Mouse (Mus musculus) embryonic stem cell, embryonic (primary cell): ENCODE measurements around the gene Prdx5.

Experiments used
- CTCF ChIA-PET, 4 experiments: fragments of 300-600 bp in 2 of 4; fragments of 350-600 bp in 2 of 4; sonication (Branson Sonifier 250); formaldehyde crosslinking; loops; one replicate each; lab custom pipeline; 2022; ENCODE audit warnings: inconsistent platforms in 2 of 4; lab: Charles Lee
- POLR2A ChIA-PET, 4 experiments: fragments of 300-600 bp in 2 of 4; fragments of 350-600 bp in 2 of 4; sonication (Branson Sonifier 250); formaldehyde crosslinking; loops; one replicate each; lab custom pipeline; 2022; ENCODE audit warnings: antibody characterized with exemption in 4 of 4, inconsistent platforms in 1 of 4; lab: Charles Lee

Gene Prdx5

GRCm38 (mm10) chr19:6909507-6910289, at the start of gene Prdx5, which contains the start of gene Trmt112:
Prdx5 (minus strand) TSS chr19:6910106.
Trmt112 (plus strand) TSS chr19:6909698.
- POLR2A ChIA-PET: interaction anchor here (0.5 to 6.8 kb wide), 38 partner anchors 9 to 1003 kb away, joined by 3 to 58 read pairs (median 4); partner anchors contain the start of genes Esrra (in 3 of the 4), Bad (in 2 of the 4), Fkbp2 (in 1 of the 4) and Gpr137 (in 1 of the 4)
- CTCF ChIA-PET: interaction anchor here in 3 of 4 experiments (0.5 to 2.3 kb wide), 5 partner anchors 16 to 618 kb away, joined by 3 to 8 read pairs (median 3); no protein-coding TSS in a partner anchor

GRCm38 (mm10) chr19:6956461-6956860, 46.6 kb upstream of the Prdx5 start:
- POLR2A ChIA-PET: interaction anchor here in 3 of 4 experiments (0.6 to 12.2 kb wide), 19 partner anchors 9 to 567 kb away, joined by 3 to 134 read pairs (median 4); partner anchors contain the start of genes Bad (in 2 of the 3), Dnajc4 (in 2 of the 3), Gpr137 (in 2 of the 3) and Nudt22 (in 2 of the 3)

GRCm38 (mm10) chr19:6955424-6955823, 45.5 kb upstream of the Prdx5 start:
- ChIA-PET CTCF (interaction anchor here in 3 of 4 experiments (1.2 to 7.6 kb wide), 6 partner anchors 14 to 65 kb away, joined by 3 to 41 read pairs (median 5); no protein-coding TSS in a partner anchor), POLR2A (interaction anchor here in 3 of 4 experiments (0.9 to 12.2 kb wide), 12 partner anchors 8 to 41 kb away, joined by 3 to 134 read pairs (median 4); partner anchors contain the start of genes Dnajc4 (in 2 of the 3), Nudt22 (in 2 of the 3), Trpt1 (in 2 of the 3) and Bad (in 1 of the 3))

More at GRCm38 (mm10) chr19:6956461-6956860, 46.6 kb upstream of the Prdx5 start:
- CTCF ChIA-PET: interaction anchor here (0.5 to 7.6 kb wide), 9 partner anchors 13 to 122 kb away, joined by 3 to 41 read pairs (median 4); partner anchors contain the start of genes Catsperz (in 1 of the 4) and Plcb3 (in 1 of the 4)

- POLR2A ChIA-PET: interaction anchor here in 3 of 4 experiments (0.9 to 12.2 kb wide), 11 partner anchors 10 to 384 kb away, joined by 3 to 134 read pairs (median 13); partner anchors contain the start of genes Bad (in 2 of the 3), Gpr137 (in 2 of the 3), Esrra (in 1 of the 3) and Fkbp2 (in 1 of the 3)
Observed at GRCm38 (mm10) chr19:6954046-6954445, 44.1 kb upstream of the Prdx5 start.

GRCm38 (mm10) chr19:6952712-6953037, 42.8 kb upstream of the Prdx5 start:
- ChIA-PET CTCF (interaction anchor here in 1 of 4 experiments (0.8 to 7.6 kb wide), 5 partner anchors 10 to 350 kb away, joined by 3 to 42 read pairs (median 19); partner anchors contain the start of genes Bad, Fkbp2 and Gpr137), POLR2A (interaction anchor here (0.5 to 12.2 kb wide), 31 partner anchors 8 to 319 kb away, joined by 3 to 134 read pairs (median 8); partner anchors contain the start of genes Bad (in 4 of the 4), Gpr137 (in 4 of the 4), Fkbp2 (in 2 of the 4) and Nudt22 (in 2 of the 4))

More at GRCm38 (mm10) chr19:6954046-6954445, 44.1 kb upstream of the Prdx5 start:
- CTCF ChIA-PET: interaction anchor here in 2 of 4 experiments (1.2 to 7.6 kb wide), 4 partner anchors 11 to 25 kb away, joined by 3 to 42 read pairs (median 28); partner anchors contain the start of gene Fkbp2 (in 1 of the 2)

- POLR2A ChIA-PET: interaction anchor here (0.5 to 12.2 kb wide), 47 partner anchors 10 to 1771 kb away, joined by 3 to 134 read pairs (median 6); partner anchors contain the start of genes Bad (in 4 of the 4), Gpr137 (in 4 of the 4), Fkbp2 (in 3 of the 4) and Esrra (in 2 of the 4)
Observed at GRCm38 (mm10) chr19:6951994-6952711, 42.2 kb upstream of the Prdx5 start.

GRCm38 (mm10) chr19:6951381-6951968, 41.6 kb upstream of the Prdx5 start:
- POLR2A ChIA-PET: interaction anchor here (0.6 to 12.2 kb wide), 53 partner anchors 9 to 1772 kb away, joined by 3 to 134 read pairs (median 5); partner anchors contain the start of genes Bad (in 4 of the 4), Gpr137 (in 4 of the 4), Fkbp2 (in 3 of the 4) and Esrra (in 2 of the 4)
- CTCF ChIA-PET: interaction anchor here in 3 of 4 experiments (0.6 to 7.6 kb wide), 19 partner anchors 9 to 120 kb away, joined by 3 to 42 read pairs (median 4); partner anchors contain the start of genes Bad (in 2 of the 3), Gpr137 (in 2 of the 3), Esrra (in 1 of the 3) and Fkbp2 (in 1 of the 3)

More at GRCm38 (mm10) chr19:6951994-6952711, 42.2 kb upstream of the Prdx5 start:
- CTCF ChIA-PET: interaction anchor here in 3 of 4 experiments (0.6 to 7.6 kb wide), 14 partner anchors 10 to 349 kb away, joined by 3 to 42 read pairs (median 4); partner anchors contain the start of genes Bad (in 1 of the 3), Esrra (in 1 of the 3), Fkbp2 (in 1 of the 3) and Gpr137 (in 1 of the 3)

- POLR2A ChIA-PET: interaction anchor here (0.7 to 12.2 kb wide), 49 partner anchors 8 to 1773 kb away, joined by 3 to 134 read pairs (median 5); partner anchors contain the start of genes Bad (in 4 of the 4), Gpr137 (in 4 of the 4), Fkbp2 (in 3 of the 4) and Esrra (in 2 of the 4)
- CTCF ChIA-PET: interaction anchor here in 3 of 4 experiments (0.7 to 7.6 kb wide), 15 partner anchors 8 to 499 kb away, joined by 3 to 42 read pairs (median 4); partner anchors contain the start of genes Bad (in 3 of the 3), Gpr137 (in 3 of the 3), Esrra (in 1 of the 3) and Fkbp2 (in 1 of the 3)
Observed at GRCm38 (mm10) chr19:6950613-6951153, 40.8 kb upstream of the Prdx5 start.

GRCm38 (mm10) chr19:6949951-6950350, 40.0 kb upstream of the Prdx5 start:
- CTCF ChIA-PET: interaction anchor here in 2 of 4 experiments (1.2 to 7.6 kb wide), 7 partner anchors 7 to 90 kb away, joined by 3 to 42 read pairs (median 8); partner anchors contain the start of genes Bad (in 1 of the 2), Fkbp2 (in 1 of the 2), Gpr137 (in 1 of the 2) and Stip1 (in 1 of the 2)
- POLR2A ChIA-PET: interaction anchor here (0.6 to 12.2 kb wide), 19 partner anchors 8 to 90 kb away, joined by 3 to 134 read pairs (median 14); partner anchors contain the start of genes Bad (in 4 of the 4), Gpr137 (in 4 of the 4), Esrra (in 2 of the 4) and Fkbp2 (in 2 of the 4)

GRCm38 (mm10) chr19:6949532-6949931, 39.6 kb upstream of the Prdx5 start:
- ChIA-PET POLR2A (interaction anchor here in 3 of 4 experiments (1.4 to 12.2 kb wide), 11 partner anchors 7 to 91 kb away, joined by 3 to 134 read pairs (median 23); partner anchors contain the start of genes Bad (in 2 of the 3), Esrra (in 2 of the 3), Gpr137 (in 2 of the 3) and Fkbp2 (in 1 of the 3)), CTCF (interaction anchor here in 3 of 4 experiments (0.5 to 7.6 kb wide), 7 partner anchors 7 to 532 kb away, joined by 3 to 42 read pairs (median 8); partner anchors contain the start of genes Bad (in 1 of the 3), Fkbp2 (in 1 of the 3) and Gpr137 (in 1 of the 3))

GRCm38 (mm10) chr19:6948186-6948585, 38.3 kb upstream of the Prdx5 start:
- ChIA-PET CTCF (interaction anchor here in 2 of 4 experiments (0.7 to 1.4 kb wide), 4 partner anchors 12 to 948 kb away, joined by 4 to 5 read pairs (median 4); no protein-coding TSS in a partner anchor), POLR2A (interaction anchor here in 3 of 4 experiments (0.5 to 12.2 kb wide), 21 partner anchors 9 to 1752 kb away, joined by 3 to 134 read pairs (median 4); partner anchors contain the start of genes Cox8a (in 1 of the 3), Esrra (in 1 of the 3), Kcnk4 (in 1 of the 3) and Plcb3 (in 1 of the 3))

GRCm38 (mm10) chr19:6947742-6948141, 37.8 kb upstream of the Prdx5 start:
- CTCF ChIA-PET: interaction anchor here in 2 of 4 experiments (0.6 to 1.4 kb wide), 6 partner anchors 11 to 948 kb away, joined by 3 to 7 read pairs (median 4); partner anchors contain the start of gene Kcnk4 (in 1 of the 2)

GRCm38 (mm10) chr19:6943709-6944108, 33.8 kb upstream of the Prdx5 start:
- CTCF ChIA-PET: interaction anchor here in 2 of 4 experiments (0.7 to 3.4 kb wide), 4 partner anchors 8 to 52 kb away, joined by 3 to 19 read pairs (median 8); partner anchors contain the start of genes Nudt22 (in 1 of the 2) and Trpt1 (in 1 of the 2)

More at GRCm38 (mm10) chr19:6947742-6948141, 37.8 kb upstream of the Prdx5 start:
- POLR2A ChIA-PET: interaction anchor here in 3 of 4 experiments (0.5 to 12.2 kb wide), 25 partner anchors 9 to 1775 kb away, joined by 3 to 134 read pairs (median 3); partner anchors contain the start of genes Cox8a (in 1 of the 3), Esrra (in 1 of the 3), Kcnk4 (in 1 of the 3) and Nudt22 (in 1 of the 3)

GRCm38 (mm10) chr19:6942764-6943163, 32.9 kb upstream of the Prdx5 start:
- ChIA-PET POLR2A (interaction anchor here (1.1 to 4.3 kb wide), 25 partner anchors 8 to 544 kb away, joined by 3 to 77 read pairs (median 7); partner anchors contain the start of genes Esrra (in 2 of the 4), Fkbp2 (in 2 of the 4), Kcnk4 (in 1 of the 4) and Plcb3 (in 1 of the 4)), CTCF (interaction anchor here in 2 of 4 experiments (0.6 to 3.4 kb wide), 8 partner anchors 8 to 1429 kb away, joined by 3 to 19 read pairs (median 4); no protein-coding TSS in a partner anchor)

More at GRCm38 (mm10) chr19:6943709-6944108, 33.8 kb upstream of the Prdx5 start:
- POLR2A ChIA-PET: interaction anchor here in 3 of 4 experiments (0.6 to 4.3 kb wide), 13 partner anchors 8 to 449 kb away, joined by 3 to 77 read pairs (median 4); partner anchors contain the start of genes Esrra (in 1 of the 3), Fkbp2 (in 1 of the 3) and Kcnk4 (in 1 of the 3)
